Mouse (Mus musculus): Measurements from ENCODE around the gene Rrbp1.

Gene Rrbp1

DNA sequence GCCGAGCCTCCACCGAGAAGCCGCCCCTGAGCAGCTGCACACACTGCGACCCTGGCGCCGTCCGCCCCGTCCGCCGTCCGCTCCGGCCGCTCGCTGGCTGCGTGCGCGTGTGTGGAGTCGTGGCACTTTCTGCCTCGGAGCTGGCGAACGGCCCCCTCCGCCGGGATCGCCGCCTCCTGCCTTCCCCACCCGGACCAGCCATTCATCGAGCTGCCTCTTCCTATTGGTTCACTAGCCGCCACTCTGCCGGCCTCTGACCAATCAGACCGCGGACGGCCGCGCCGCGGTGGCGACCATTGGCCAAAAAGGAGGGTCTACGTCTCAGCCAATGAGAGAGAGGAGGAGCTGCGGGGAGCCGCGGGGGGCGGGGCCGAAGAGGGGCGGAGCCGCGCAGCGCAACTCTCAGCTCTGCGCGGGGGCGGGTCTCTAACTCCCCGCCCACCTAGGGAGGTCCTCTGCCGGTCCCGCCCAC lies at the start of gene Rrbp1:
Gene Rrbp1 (minus strand): TSS at position 184 of the 472 bp plus-strand sequence.
- DNase-seq = peak; percentile 99

DNA sequence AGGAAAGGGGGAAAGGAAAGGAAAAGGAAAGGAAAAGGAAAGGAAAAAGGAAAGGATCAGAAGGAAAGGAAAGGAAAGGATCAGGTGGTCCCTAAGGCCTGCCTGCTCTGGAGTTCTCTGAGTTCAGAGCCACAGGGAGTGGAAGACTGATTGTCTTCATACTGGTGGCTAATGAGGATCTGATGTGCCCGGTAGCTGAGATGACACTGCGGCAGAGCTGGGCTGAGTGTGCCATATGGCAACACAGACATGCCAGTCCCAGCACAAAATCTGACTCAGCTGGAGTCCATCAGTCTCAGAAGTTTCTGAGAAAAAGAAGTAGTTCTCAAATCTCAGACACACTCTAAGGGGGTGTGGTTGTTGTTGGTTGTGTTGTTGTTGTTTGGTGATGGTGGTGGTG lies 46.7 kb upstream of the Rrbp1 start:
- DNase-seq = no peak

DNA sequence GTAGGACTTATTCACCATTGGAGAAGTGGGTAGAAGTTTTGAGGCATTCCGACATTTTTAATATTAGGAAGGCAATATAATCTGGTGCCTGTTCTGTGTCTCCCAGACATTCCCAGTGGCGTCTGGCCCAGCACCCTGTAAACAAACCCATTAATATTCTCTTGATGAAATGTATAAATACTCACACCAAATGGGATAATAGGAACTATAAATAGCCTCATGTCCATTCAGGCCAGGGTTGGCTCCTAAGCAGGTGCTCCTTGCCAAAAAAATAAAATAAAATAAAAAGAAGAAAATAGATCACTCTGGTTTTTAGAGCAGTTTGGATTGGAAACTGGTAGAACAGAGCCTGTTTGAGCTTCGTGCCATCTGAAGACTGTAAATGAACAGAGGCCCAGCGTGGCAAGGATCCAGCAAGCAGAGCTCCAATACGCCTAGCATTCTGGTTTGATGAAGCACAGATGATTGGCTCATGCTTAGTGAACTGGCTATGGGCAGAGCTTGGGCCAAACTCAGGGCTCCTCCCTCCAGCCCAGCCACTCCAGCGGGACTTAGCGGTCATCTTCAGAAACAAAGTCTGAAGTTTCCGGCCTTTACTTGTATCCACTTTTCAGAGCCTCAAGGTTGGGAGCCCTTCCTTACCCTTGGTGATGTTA lies 41.5 kb upstream of the Rrbp1 start:
- peak; percentile 85 to 87 for DNase-seq

GRCm38 (mm10) chr2:144050861-144051260 lies 39.8 kb upstream of the Rrbp1 start:
- no peak for DNase-seq

- DNase-seq = no peak
Measured at GRCm38 (mm10) chr2:144050146-144050680, 39.1 kb upstream of the Rrbp1 start.

DNA sequence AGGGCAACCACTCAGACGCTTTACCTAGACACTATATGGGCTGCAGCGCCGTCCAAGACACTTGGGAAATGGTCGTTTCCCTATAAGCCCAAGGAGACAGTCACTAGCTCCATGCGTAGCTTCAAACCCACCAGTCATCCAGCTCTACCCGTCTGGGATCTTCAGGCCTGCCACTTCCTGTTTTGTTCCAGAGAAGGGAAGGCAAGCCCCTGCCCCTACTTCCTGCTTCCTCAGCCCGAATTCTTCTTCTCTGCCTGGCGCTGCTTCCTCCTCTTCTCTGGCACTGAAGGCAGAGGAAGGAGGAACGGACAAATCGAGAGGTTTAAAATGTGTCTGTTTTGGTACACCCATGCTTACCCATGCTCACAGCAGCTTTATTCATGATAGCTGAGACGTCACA lies 35.9 kb upstream of the Rrbp1 start:
- DNase-seq = no peak

- no peak for DNase-seq
Measured at GRCm38 (mm10) chr2:144045756-144046560, 34.9 kb upstream of the Rrbp1 start.

GRCm38 (mm10) chr2:144044726-144045125 lies 33.7 kb upstream of the Rrbp1 start:
- peak in 1 of 2 experiments; percentile 30 for DNase-seq

DNA sequence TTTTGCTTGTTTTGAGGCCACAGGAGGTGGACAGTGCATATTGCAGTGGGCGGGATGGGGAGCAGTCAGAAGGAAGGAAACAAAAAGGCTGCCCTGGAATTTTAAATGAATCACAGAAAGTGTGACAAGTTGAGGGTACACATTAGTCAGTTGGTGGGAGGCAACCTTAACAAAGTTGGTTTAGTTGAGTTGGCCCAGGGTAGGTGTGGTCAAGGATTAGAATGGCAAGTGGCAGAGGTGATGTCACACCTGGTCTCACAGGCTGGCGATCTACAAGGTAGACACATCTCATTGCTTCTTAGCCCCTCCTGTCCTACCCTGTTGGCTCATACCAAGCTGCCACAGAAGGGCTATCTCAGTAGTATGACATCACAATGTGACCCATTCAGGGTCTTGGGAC lies 21.6 kb upstream of the Rrbp1 start, which contains the start of gene Banf2:
Gene Banf2 (plus strand): TSS at position 396 of the 400 bp plus-strand sequence.
- DNase-seq = no peak

GRCm38 (mm10) chr2:144030791-144031190 lies 19.7 kb upstream of the Rrbp1 start:
- no peak for DNase-seq

- DNase-seq = no peak
Measured at GRCm38 (mm10) chr2:144026456-144026855, 15.4 kb upstream of the Rrbp1 start.

- DNase-seq = no peak
Measured at GRCm38 (mm10) chr2:144025361-144025760, 14.3 kb upstream of the Rrbp1 start.

GRCm38 (mm10) chr2:144022441-144022840 lies 11.4 kb upstream of the Rrbp1 start:
- DNase-seq = no peak

DNA sequence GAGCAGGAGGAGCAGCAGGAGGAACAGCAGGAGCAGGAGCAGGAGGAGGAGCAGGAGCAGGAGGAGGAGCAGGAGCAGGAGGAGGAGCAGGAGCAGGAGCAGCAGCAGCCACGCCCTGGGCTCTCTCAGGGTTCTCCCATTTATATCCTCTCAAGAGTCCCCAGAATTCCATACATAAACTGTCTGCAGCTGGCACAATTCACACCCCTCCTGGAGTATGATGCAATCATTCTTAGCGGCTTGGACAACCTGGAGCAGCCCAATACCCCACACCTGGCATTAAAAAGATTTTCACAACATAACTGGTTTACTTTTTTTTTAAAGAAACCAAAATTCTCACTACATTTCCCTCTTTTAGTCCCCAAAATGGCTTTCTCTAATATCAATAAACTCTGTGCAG lies 8.9 kb upstream of the Rrbp1 start:
- no peak for DNase-seq

GRCm38 (mm10) chr2:144015861-144016260 lies 4.8 kb upstream of the Rrbp1 start:
- no peak for DNase-seq

DNA sequence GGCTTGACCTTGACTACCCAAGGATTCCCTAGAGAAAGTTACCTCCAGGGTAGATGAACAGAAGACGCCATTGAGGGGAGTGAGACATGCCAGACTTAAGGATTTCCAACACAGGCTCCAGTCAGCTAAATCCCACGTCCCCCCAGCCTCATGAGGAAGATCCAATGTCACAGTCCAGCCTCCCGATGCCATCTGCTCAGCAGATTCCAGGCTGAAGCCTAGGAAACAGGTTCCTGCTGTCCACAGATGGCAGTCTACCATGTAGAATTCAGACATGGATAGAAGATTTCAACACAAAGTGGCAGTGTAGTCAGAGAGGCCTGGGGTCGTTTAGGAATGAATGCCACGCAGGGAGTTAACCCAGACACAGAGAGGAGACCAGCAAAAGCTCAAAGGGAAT lies 3.4 kb upstream of the Rrbp1 start:
- DNase-seq = peak; percentile 74

GRCm38 (mm10) chr2:144014051-144014450 lies 3.0 kb upstream of the Rrbp1 start:
- DNase-seq = peak; percentile 66 to 80

GRCm38 (mm10) chr2:144010282-144011044 lies 600 bp downstream of the Rrbp1 start:
- DNase-seq = peak; percentile 78 to 86

- DNase-seq = peak in 1 of 2 experiments; percentile 27
Measured at GRCm38 (mm10) chr2:144009551-144010281, 1.3 kb downstream of the Rrbp1 start.

- no peak for DNase-seq
Measured at GRCm38 (mm10) chr2:144009081-144009480, 2.0 kb downstream of the Rrbp1 start.

- no peak for DNase-seq
Measured at GRCm38 (mm10) chr2:144007211-144007610, 3.9 kb downstream of the Rrbp1 start.

DNA sequence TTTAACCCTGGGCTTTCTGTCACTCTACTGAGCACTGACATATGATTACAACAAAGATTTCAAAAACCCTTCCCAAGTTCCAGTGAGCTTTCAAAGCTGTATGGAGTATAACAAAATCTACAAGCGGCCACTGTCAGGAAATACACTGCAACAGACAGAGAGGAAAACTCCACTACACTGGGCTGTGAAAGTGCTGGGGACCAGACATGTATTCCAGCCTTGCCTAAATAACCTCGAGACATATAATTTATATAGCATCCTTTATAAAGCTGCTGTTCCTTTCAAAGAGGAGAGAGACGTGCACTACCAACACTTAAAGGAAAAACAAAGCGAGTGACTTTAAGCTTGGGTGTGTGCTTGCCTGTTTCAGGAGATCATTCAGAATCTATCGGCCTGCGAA lies 4.4 kb downstream of the Rrbp1 start:
- no peak for DNase-seq
